Mouse (Mus musculus): ENCODE measurements around the gene Arhgap31.

Arhgap31 gene

DNA sequence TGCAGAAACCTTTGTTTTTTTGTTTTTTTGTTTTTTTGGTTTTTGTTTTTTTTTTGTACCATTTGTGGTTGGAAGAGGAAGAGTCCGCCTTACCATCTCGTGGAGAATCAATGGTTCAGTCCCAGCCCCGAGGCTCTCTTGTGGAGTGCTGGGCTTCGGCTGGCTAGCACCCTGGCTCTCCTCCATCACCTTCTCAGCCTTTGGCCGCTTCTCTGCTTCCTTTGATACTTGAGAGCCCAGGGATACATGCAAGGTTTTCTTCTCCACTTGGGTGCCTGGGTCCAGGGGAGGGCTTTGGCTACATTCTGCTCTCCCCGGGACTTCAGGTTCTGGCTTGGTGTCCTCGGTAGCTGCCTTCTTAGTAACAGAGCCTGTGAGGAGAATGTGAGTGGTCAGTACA is 106.6 kb downstream of the Arhgap31 start:
- no peak for DNase-seq (ENCODE audit: low spot score in 2 of 2)

DNA sequence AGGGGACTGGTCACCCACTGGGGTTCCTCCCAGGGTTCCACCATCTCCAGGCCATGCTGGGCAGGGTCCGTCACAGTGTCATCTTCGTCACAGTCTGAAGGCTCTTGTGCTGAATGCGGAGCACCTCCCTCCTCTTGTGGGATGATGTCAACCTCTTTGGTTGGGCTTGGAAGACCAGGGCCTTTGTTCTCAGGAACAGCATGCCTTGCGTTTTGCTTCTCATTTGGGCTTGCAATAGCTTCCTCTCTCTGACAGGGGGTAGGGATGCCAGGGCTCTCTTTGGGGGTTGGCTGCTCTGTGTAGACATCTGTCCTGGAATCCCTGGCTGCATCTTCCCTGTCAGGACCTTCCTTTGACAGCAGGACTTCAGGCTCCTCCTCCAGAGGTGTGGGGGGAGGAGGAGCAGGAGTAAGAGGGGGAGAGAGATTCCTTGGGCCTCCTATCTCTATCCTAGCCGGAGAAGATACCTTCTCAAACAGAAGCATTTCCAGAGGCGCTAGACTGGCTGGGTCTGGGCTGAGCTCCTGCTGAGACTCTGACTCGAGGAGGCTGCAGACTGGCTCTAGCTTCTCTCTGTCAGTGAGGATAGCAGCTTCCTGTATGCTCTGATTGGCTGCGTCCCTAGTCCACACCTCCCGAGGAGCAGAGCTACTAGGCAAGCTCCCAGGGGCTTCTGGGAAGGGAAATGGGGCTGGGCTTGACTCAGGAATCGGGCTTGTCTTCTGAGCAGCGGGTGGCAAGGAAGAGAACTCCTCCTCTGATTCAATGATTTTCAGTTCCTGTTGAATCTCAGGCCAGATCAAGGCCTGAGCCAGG is 109.9 kb downstream of the Arhgap31 start:
- DNase-seq (ENCODE audit: low spot score in 2 of 2), result no peak

DNA sequence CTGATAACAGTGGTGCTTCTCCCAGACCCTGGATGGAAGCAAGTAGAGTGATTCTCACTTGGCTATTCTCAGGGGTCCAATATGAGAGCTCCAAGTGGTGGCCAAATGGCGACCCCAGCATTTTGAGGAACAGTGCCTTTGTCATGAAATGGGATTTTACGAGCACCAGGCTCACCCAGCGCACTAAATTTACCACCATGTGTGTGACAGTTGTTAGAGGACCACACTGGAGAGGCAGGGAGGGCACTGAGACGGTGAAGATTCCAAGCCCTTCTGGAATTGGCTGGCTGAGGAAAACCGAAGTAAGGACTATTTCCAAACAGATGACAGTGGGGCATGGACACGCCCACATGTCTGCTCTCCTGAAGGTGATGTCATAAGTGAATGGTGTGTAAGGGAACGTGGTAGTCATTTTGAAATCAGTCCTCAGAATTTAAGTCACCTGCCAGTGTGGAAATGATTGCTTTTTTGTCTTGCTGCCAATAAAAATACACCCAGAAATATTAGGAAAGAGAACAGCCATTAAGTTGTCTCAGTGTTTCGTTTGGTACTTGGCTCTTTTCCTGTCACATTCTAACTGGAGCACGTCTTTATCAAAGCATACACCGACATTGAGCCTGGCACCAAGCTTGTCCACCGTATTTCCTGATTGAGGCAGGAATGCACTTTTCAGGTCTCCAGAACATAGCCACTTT is 113.9 kb downstream of the Arhgap31 start:
- no peak for DNase-seq (ENCODE audit: low spot score in 2 of 2)

DNA sequence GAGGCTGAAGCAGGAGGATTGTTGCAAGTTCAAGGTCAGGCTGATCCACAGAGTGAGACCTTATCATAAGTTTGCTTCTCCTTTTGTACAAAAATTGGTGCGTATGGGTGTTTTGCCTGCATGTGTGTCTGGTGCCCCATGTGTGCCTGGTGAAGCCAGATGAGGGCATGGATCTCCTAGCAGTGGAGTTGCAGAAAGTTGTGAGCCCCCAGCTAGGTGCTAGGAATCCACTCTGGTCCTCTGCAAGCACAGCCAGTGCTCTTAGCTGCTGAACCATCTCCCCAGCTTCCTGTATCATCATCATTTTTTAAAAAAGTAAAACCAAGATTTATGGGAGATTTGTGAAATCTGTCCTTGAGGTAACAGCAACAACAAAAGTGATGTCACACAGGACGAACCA is 116.4 kb downstream of the Arhgap31 start:
- no peak for DNase-seq (ENCODE audit: low spot score in 2 of 2)

DNA sequence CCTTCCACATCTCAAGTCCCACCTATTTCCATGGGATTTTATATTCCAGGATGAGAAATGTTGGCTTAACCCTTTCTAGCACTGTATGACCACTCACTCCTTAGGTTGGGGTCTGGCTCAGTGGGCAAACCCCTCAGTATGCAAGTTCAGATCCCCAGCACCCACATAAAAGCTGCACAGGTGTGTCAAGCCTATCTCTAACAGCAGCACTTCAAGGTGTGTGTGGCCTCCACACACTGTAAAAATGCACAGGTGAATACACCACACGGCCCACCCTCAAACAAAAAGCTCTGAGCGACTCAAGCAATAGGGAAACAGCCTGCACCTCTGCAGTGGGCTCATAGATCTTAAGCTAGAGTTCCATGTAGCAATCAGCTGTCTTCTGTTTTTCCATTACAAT is 117.0 kb downstream of the Arhgap31 start:
- DNase-seq (ENCODE audit: low spot score in 2 of 2), result no peak

DNA sequence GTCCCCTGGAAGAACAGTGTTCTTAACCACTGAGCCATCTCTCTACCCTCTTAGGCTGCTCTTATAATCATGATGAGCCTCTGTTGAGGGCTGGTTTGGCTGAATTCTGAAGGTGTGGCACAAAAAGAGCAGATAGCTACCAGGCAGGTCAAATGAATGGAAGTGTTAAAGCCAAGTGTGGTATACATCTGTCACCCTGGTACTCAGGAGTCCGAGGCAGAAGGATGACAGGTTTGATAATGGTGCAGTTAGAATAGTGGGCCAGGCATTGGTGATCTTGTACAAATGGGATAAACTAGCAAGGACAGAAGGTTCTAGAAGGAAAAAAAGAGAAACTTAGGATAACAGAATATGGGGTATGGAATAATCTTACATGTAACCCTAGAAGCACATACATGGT is 118.6 kb downstream of the Arhgap31 start:
- DNase-seq (ENCODE audit: low spot score in 2 of 2), result no peak

DNA sequence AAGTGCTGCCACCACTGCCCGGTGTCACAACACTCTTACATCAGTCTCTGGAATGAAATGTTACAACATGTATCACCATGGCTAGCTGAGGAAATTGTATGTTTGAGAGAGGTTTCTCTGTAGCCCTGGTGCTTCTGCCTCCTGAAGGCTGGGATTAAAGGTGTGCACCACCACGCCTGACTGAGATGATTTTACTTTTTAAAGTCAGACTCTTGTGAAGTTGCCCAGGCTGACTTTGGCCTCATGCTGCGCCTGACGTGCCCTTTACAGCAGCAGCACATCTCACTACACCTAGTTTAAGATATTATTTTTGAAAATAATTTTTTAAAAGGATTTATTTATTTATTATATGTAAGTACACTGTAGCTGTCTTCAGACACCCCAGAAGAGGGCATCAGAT is 120.1 kb downstream of the Arhgap31 start:
- DNase-seq (ENCODE audit: low spot score in 2 of 2), result no peak

DNA sequence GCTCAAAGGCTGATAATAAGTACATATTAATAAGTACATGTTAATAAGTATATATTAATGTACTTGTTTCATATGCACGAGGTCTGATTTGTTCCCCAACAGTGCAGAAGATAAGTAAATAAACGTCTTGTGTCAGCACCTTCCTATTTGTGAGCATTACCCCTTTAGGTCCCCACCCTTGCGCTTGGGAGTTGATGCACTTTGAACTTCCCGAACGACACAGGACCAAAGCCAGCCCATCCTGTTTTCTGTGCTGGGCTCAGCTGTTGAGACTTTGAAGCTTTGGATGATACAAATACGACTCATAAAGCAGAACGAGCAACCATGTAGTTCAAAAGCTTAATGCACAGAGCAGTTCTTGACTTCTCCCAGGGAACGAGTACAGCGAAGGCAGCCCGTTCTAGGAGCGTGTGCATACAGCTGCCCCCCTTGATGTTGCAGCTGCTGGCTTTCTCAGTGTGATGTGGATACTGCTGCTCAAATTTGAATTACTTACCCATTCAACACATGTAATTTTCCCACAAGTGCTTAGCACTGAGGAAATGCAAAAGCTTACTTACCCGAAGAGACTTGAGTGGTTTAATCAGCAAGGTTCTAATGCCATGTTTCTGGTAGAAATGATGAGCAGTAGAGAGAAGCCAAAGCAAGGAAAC is 120.9 kb downstream of the Arhgap31 start:
- DNase-seq (ENCODE audit: low spot score in 2 of 2), result no peak

DNA sequence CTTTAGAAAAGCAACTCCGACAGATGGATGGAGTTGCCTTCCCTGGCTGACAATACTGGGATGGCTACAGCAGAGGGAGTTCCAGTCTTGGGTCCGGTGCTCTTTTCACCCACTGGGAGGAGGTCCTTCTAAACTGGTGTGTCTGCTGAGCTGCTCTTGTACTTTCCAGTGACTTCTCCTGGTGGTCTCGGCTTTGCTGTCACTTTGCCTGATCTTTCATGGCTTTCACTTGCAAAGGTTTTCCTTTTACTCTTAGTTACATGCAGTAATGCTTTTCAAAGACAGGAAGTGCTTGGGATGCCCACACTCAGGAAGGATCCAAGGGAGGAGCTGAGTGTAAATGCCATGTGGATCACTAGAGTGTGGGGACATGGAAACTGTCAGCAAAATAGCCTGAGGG is 121.6 kb downstream of the Arhgap31 start:
- DNase-seq (ENCODE audit: low spot score in 2 of 2), result no peak

DNA sequence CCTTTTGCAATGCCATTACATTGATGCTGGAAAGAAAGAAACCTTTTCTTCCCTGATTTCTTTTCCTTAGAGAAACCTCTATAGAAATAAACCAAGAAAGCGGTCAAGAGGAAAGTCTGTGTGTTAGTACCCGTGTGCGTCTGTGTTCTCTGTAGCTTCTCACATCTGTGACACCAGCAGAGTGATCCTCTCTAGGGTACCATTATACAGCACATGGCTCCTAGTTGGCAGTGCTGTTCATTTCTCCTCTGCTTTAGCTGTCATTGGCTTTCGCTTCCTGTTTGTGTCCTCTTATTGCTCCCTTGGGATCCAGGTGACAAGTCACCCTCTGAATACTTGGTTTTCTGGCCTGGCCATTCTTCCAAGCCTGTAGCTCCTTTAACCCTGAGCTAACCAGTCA is 125.5 kb downstream of the Arhgap31 start:
- no peak for DNase-seq (ENCODE audit: low spot score in 2 of 2)

DNA sequence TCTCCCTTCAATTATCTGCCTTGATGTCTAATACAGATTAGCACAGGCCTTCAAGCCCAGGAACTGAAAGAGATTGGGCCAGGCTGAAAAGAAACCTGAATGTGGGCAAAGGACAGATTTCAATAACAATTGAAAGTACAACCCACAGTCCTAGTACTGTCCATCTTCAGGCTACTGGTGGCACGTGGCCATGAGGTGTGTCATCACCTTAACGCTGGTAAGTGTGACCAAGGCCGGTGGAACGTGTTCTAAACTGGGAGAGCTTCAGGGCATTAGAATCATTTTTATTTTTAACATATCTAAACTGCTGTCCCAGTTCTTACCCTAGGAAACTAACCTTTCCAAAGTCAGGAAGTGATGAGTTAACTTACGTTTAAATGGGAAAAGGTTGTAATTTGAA is 125.9 kb downstream of the Arhgap31 start:
- no peak for DNase-seq (ENCODE audit: low spot score in 2 of 2)

DNA sequence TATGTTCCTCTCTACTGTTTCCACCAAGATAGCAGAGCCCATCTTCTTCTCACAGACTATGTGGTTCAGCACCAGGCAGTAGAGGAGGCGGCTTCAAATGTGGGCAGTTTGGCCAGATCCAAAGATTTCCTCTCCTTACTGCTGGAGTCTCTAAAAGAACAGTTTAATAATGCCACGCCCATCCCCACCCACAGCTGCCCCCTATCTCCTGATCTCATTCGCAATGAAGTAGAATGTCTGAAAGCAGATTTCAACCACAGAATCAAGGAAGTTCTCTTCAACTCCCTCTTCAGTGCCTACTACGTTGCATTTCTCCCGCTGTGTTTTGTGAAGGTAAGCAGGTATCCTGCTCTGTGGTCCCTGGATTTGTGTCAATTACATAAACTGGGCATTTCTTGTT is 127.9 kb downstream of the Arhgap31 start:
- no peak for DNase-seq (ENCODE audit: low spot score in 2 of 2)

DNA sequence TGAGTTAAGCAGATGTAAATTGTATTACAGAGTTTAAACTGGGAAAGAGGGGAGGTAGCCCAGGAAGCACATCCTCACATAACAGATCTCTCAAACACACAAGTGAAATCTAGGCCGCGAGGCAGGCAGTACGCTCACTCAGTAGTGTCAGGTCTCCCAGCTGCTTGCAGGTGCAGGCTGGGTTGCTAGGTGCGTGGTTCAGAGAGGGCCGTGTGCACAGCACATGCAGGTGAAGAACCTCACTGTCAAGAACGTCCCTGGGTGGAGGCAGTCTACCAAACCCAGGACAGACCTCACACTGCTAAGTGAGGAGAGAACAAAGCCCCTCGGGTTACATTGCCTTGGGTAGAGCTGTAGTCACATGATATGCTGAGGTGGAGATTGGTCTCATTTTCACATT is 128.3 kb downstream of the Arhgap31 start:
- no peak for DNase-seq (ENCODE audit: low spot score in 2 of 2)

DNA sequence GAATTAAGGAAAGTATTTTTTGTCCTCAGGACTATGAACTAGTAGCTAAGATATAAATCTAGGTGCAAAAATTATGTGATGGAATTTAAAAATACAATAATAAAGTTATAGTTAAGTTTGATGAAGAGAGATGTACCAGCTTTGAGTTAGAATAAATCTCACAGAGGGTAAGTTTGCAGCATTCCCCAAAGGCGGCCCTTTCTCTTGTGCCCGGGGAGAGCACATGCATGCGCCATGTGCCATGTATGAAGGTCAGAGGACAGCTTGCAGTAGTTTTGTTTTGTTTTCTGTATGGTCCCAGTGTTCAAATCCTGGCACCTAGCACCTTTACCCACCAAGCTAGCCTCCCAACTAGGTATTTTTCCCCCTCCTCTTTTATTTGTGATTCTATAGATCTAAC is 141.6 kb downstream of the Arhgap31 start:
- no peak for DNase-seq (ENCODE audit: low spot score in 2 of 2)

DNA sequence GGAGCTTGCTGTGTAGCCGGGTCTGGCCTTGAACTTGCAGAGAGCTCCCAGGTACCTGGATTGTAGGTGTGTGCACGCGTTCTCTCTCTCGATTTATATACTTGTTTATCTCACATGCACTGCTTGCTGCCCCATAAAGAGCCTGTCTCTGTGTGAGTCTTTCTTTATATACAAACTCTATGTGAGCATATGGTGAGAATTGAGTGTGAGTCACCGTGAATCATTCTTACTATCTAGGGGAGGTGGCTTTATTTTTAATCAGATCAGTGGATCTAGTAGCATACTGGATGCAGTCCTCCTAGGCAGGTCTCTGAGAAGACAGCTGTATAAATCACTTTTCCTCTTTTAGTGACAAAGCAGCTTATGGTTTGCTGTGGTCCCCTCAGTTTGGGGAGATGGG is 144.9 kb downstream of the Arhgap31 start:
- DNase-seq (ENCODE audit: low spot score in 2 of 2), result no peak

DNA sequence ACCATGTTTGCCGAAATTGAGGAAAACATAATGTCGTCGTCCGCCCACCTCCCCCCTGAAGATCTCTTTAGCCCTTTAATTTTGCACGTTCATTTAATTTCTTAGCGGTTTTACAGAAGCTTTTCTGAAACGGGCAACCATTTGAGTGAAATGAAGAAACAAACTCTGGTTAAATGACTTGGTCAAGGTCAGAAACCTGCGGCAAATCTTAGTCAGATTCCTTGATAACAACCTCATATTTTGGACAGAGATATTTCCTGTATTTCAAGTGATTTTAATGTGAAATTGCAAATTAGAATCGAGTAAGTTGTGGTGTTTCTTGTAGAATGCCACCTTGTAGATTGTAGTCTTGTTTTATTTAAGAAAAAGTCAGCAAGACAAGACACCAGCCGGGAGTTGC is 149.6 kb downstream of the Arhgap31 start:
- no peak for DNase-seq (ENCODE audit: low spot score in 2 of 2)

DNA sequence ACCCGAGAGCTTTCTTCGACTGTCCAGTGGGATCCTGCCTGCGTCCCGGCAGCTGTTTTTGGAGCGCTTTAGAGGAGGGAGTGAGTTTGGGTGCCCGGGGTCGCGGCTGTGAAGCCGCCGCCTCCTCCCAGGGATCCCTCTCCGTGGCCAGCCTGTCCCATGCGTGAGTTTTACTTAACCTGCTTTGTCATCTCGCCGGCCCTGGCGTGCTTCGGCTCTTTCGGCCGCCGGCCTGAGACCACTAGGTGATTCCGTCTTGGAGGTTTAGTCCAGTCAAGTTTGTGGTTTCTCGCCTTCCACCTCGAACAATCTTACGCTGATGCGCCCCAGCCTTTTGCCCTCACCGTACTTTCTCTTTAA is 150.1 kb downstream of the Arhgap31 start:
- DNase-seq (ENCODE audit: low spot score in 2 of 2), result no peak

DNA sequence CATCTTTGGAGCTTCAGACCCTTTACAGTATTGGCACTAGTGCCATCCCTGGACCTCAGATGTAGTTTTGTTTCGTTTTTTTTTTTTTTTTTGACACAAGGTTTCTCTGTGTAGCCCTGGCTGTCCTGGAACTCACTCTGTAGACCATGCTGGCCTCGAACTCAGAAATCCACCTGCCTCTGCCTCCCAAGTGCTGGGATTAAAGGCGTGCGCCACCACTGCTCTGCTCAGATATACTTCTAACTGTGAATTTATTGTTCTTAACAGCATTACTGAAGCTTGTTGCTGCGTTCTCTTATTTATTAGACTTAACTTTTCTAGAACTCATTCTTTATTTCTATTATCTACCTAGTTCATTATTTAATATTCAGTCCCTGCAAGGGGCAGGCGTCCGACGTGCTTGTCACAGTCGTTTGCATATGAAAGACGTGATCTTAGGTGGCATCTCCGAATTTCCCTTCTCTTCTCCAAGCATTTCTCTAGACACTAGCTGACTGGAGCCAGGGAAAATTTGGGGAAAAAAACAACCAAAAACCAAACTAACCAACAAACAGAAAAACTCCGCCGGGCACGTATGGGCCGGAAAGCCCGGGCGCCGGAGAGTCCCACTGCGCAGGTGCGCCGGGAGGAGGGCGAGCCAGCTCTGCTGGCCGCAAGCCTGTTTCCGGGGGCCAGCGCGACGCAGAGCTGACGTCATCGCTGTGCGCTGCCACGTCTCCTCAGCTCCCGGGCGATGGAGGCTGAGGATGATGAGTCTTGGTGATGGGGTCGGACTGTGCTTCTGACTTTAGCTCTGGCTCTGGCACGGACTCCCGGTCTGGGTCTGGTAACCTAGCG is 150.7 kb downstream of the Arhgap31 start:
- DNase-seq (ENCODE audit: low spot score in 2 of 2), result peak; percentile 93

DNA sequence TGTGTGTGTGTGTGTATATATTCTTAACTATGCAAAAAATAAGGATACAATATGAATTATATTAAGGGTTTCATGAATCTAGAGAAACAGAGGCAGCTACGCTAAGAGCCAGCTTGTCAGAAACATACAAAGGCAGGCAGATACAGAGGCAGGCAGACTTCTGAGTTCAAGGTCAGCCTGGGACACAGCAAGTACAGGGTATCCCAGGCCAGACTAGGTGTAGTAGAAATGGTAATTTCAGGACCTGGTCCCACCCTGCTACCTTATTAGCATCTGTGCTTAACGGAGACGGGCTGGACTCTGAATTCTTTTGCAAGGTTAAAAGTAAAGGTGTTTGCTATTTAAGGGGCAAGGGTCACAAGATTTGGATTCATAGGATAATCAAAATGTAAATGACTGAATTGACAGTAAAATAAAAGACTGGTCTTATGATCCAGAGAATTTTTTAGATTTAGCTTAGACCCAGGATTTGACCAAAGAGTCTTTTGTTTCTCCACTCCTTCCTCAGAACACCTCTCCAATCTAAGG is 154.8 kb downstream of the Arhgap31 start, which contains the start of gene Tmem39a:
Gene Tmem39a (plus strand): TSS at position 478 of the 528 bp plus-strand sequence.
- DNase-seq (ENCODE audit: low spot score in 2 of 2), result no peak

DNA sequence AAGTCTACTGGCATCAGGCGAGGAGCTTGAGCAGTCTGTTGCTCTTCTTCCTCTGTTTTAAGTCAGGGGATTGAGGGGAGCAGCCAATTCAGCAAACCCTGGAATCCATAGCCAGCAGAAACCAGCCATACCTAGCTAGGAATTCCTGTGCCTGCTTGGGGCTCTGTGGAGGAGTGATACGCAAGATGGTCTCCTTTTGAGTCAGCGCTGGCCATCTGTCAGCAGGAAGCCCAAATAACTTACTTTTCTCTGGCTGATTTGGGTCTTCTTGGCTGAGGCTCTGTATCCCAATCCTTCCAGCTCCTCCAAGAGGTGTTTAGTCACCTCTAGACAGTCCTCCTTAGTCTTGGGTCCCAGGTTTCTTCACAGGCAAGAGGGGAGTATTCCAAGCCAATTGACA is 157.1 kb downstream of the Arhgap31 start:
- no peak for DNase-seq (ENCODE audit: low spot score in 2 of 2)

DNA sequence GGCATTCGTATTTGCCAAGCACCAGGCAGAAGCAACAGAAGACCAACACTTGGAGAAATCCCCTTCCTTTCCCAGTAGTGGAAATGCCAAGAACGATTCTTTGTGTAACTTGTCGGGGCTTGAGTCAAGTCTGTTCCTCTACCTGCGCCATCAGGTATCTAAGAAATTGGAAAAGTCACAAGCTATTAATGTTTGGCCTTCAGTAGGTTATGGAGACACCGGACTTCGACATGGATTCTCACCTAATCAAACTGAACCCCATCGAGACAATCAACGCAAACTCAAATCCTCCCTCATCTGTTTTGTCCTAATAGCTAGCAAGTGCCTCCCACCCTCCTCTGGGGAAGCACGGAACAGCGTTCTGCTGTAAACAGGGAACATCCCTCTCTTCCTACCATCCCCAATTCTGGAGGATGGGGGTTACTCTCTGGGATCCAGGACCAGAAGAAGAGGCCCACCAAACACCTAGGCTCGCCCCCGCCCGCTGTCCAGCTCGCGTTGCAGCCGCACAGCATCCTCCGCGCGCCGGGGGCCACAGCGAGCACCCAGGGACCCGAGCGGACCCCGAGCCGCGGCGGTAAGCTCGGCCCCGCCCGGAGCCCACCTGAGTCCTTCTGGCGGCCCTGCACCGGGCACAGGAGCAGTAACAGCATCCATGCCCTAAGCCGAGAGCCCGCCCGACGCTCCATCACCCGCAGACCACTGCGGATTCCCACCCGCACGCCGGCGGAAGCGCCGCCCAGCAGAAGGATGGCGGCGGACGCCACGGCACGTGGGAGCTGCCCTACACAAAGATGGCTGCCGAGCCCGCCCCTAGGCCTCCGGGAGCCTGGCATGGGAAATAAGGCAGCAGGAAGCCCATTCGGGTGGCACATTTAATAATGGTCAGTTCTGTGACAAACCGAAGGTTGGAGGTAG is 163.3 kb downstream of the Arhgap31 start, which contains the start of gene Poglut1:
Gene Poglut1 (minus strand): TSS at position 780 of the 918 bp plus-strand sequence.
- peak; percentile 60 to 68 for DNase-seq (ENCODE audit: low spot score in 2 of 2)

Measured in spleen, postnatal 36 days (tissue).